In genomic region chr15:78903243-78903642, GRCm38 (mm10) we compare ENCODE assay signal across 9 mouse cellular contexts. TPM values are rescaled to one million over a fixed set of nuclear protein-coding genes. Genes with fewer than 3 reads are reported as not detected.
DNase-seq lines count a peak whose midpoint lies in the region; ATAC-seq and TF ChIP-seq lines count a peak whose summit lies in the region.
"Had no signal": no experiment of that assay in that cellular context is flagged by ENCODE, and none has a peak within 500 bp of the region (broad histone marks: within the 10 kb centered on the region; RNA-seq: fewer than 3 reads in every experiment).

No protein-coding gene starts in this region.

- no peak overlapping the region for H3K4me2 ChIP-seq in embryonic facial prominence, embryonic 14.5 days (ENCODE audit: low read depth, low read length)
- no peak overlapping the region for H3K4me2 ChIP-seq in heart, embryonic 14.5 days (ENCODE audit: low read length)
- H3K4me2 ChIP-seq in lung, postnatal 0 days (replicated peaks; ENCODE audit: low read depth, low read length), result no peak overlapping the region
- H3K4me2 ChIP-seq: limb, embryonic 12.5 days had no signal

- no peak overlapping the region for H3K27ac ChIP-seq in ES-Bruce4 (ENCODE audit: insufficient read depth, low read length)
- H3K27ac ChIP-seq in bone marrow, adult 2 months (ENCODE audit: control insufficient read depth, insufficient read depth, low read depth, low read length, poor library complexity), result no peak overlapping the region
- H3K27ac ChIP-seq in embryonic facial prominence, embryonic 14.5 days (replicated peaks; ENCODE audit: low read depth, low read length), result no peak overlapping the region
- H3K27ac ChIP-seq in heart, embryonic 14.5 days (replicated peaks in 1 of 2; ENCODE audit: control insufficient read depth in 1 of 2, insufficient read depth in 1 of 2, low read depth in 2 of 2, low read length in 2 of 2), result no peak overlapping the region
- no peak overlapping the region for H3K27ac ChIP-seq in lung, postnatal 0 days (ENCODE audit: low read length)
- H3K27ac ChIP-seq: limb, embryonic 12.5 days had no signal

- H3K4me1 ChIP-seq in ES-Bruce4 (ENCODE audit: control insufficient read depth, insufficient read depth, low read length), result no peaks in the 10 kb centered on the region
- peaks cover 9% of the 10 kb centered on the region for H3K4me1 ChIP-seq in bone marrow, adult 2 months (ENCODE audit: control insufficient read depth, insufficient read depth, low read length)
- H3K4me1 ChIP-seq in embryonic facial prominence, embryonic 14.5 days (ENCODE audit: control insufficient read depth, insufficient read depth, low read length), result peaks cover 18% of the 10 kb centered on the region
- peaks cover 13 to 27% of the 10 kb centered on the region in 2 experiments for H3K4me1 ChIP-seq in heart, embryonic 14.5 days (ENCODE audit: control insufficient read depth in 2 of 2, insufficient read depth in 2 of 2, low read length in 2 of 2)
- peaks cover 23% of the 10 kb centered on the region for H3K4me1 ChIP-seq in lung, postnatal 0 days (ENCODE audit: insufficient read depth, low read depth, low read length)

- no peaks in the 10 kb centered on the region for H3K9me3 ChIP-seq in ES-Bruce4 (replicated peaks; ENCODE audit: control insufficient read depth, insufficient read depth, low read length, poor library complexity, severe bottlenecking)
- H3K9me3 ChIP-seq in embryonic facial prominence, embryonic 14.5 days (ENCODE audit: control insufficient read depth, low read length), result no peaks in the 10 kb centered on the region
- no peaks in the 10 kb centered on the region for H3K9me3 ChIP-seq in heart, embryonic 14.5 days (ENCODE audit: control insufficient read depth, low read length)
- H3K9me3 ChIP-seq in lung, postnatal 0 days (ENCODE audit: low read length), result no peaks in the 10 kb centered on the region
- H3K9me3 ChIP-seq: limb, embryonic 12.5 days had no signal

- H3K27me3 ChIP-seq in ES-Bruce4 (ENCODE audit: control insufficient read depth, insufficient read depth, low read length, poor library complexity, severe bottlenecking), result no peaks in the 10 kb centered on the region
- H3K27me3 ChIP-seq in embryonic facial prominence, embryonic 14.5 days (replicated peaks; ENCODE audit: control insufficient read depth, insufficient read depth, low read length), result no peaks in the 10 kb centered on the region
- no peaks in the 10 kb centered on the region for H3K27me3 ChIP-seq in heart, embryonic 14.5 days (ENCODE audit: control insufficient read depth, insufficient read depth, low read length)
- H3K27me3 ChIP-seq in lung, postnatal 0 days (replicated peaks; ENCODE audit: insufficient read depth, low read length), result no peaks in the 10 kb centered on the region
- H3K27me3 ChIP-seq: limb, embryonic 12.5 days had no signal

- DNase-seq in embryonic facial prominence, embryonic 14.5 days (ENCODE audit: low spot score), result peak; percentile 82
- DNase-seq in kidney, postnatal 4 days, result peak; percentile 87 to 89
- peak; percentile 89 for DNase-seq in lung, postnatal 0 days (ENCODE audit: low spot score)
- peak; percentile 67 for DNase-seq in ovary, postnatal 36 days (ENCODE audit: low spot score)
- DNase-seq in thymus, postnatal 36 days, result peak; percentile 67 to 75

- no peak overlapping the region for H3K4me3 ChIP-seq in ES-Bruce4 (ENCODE audit: low read depth, low read length)
- no peak overlapping the region for H3K4me3 ChIP-seq in bone marrow, adult 2 months (replicated peaks; ENCODE audit: control insufficient read depth, low read depth, low read length)
- H3K4me3 ChIP-seq in embryonic facial prominence, embryonic 14.5 days (ENCODE audit: low read depth, low read length), result no peak overlapping the region
- H3K4me3 ChIP-seq in heart, embryonic 14.5 days (ENCODE audit: control insufficient read depth in 1 of 2, insufficient read depth in 1 of 2, low read depth in 1 of 2, low read length in 2 of 2), result no peak overlapping the region
- H3K4me3 ChIP-seq in lung, postnatal 0 days (ENCODE audit: low read depth, low read length), result no peak overlapping the region
- H3K4me3 ChIP-seq: limb, embryonic 12.5 days had no signal

- 3% methylated on average over 2 of the region's 2 CpGs for WGBS in bone marrow, adult 2 months
- WGBS in embryonic facial prominence, embryonic 14.5 days, result 2% methylated on average over 2 of the region's 2 CpGs
- 2% methylated on average over 2 of the region's 2 CpGs for WGBS in heart, embryonic 14.5 days
- WGBS in lung, postnatal 0 days, result 3% methylated on average over 2 of the region's 2 CpGs

- peak; percentile 16; the same call in 1 of the 2 replicates for ATAC-seq in embryonic facial prominence, embryonic 14.5 days (ENCODE audit: low read depth)
- ATAC-seq in heart, embryonic 14.5 days (ENCODE audit: insufficient number of reproducible peaks, insufficient read depth, low FRiP score, low read depth), result no peak
- ATAC-seq in lung, postnatal 0 days, result peak; percentile 23

- no peak for TF ChIP-seq POLR2A in ES-Bruce4 (IDR thresholded peaks at IDR 0.05; ENCODE audit: insufficient read depth, low read length)
- TF ChIP-seq POLR2A in bone marrow, adult 2 months (IDR thresholded peaks at IDR 0.05; ENCODE audit: borderline replicate concordance, control insufficient read depth, low read depth, low read length), result no peak

- H3K36me3 ChIP-seq in ES-Bruce4 (ENCODE audit: control insufficient read depth, insufficient read depth, low read length, poor library complexity, severe bottlenecking), result peaks cover 4% of the 10 kb centered on the region; the same call in 1 of the 2 replicates
- peaks cover 63% of the 10 kb centered on the region for H3K36me3 ChIP-seq in embryonic facial prominence, embryonic 14.5 days (ENCODE audit: control insufficient read depth, insufficient read depth, low read length)
- H3K36me3 ChIP-seq in heart, embryonic 14.5 days (ENCODE audit: control insufficient read depth, insufficient read depth, low read length), result peaks cover 64% of the 10 kb centered on the region
- H3K36me3 ChIP-seq in lung, postnatal 0 days (ENCODE audit: insufficient read depth, low read length), result peaks cover 24% of the 10 kb centered on the region; the same call in 1 of the 2 replicates

- TF ChIP-seq EP300 in ES-Bruce4 (IDR thresholded peaks at IDR 0.05; ENCODE audit: insufficient read depth, low read depth, low read length), result no peak
- no peak for TF ChIP-seq EP300 in lung, postnatal 0 days (IDR thresholded peaks at IDR 0.05)

- no peak overlapping the region for H3K9ac ChIP-seq in ES-Bruce4 (ENCODE audit: low read depth, poor library complexity, severe bottlenecking)
- 0 out of 2 replicates have a peak overlapping the region, but pooled peaks have one; percentile 26 for H3K9ac ChIP-seq in embryonic facial prominence, embryonic 14.5 days (ENCODE audit: low read depth, low read length)
- peak overlapping the region; percentile 56 for H3K9ac ChIP-seq in heart, embryonic 14.5 days (ENCODE audit: low read length)
- H3K9ac ChIP-seq in lung, postnatal 0 days (replicated peaks; ENCODE audit: low read depth), result no peak overlapping the region
- H3K9ac ChIP-seq: limb, embryonic 12.5 days had no signal

- peak; percentile 77 for TF ChIP-seq CTCF in ES-Bruce4 (IDR thresholded peaks at IDR 0.05; ENCODE audit: low read depth, low read length)
- peak; percentile 84 for TF ChIP-seq CTCF in bone marrow, adult 2 months (IDR thresholded peaks at IDR 0.05; ENCODE audit: control insufficient read depth, insufficient read depth, low read length)
- peak; percentile 95 for TF ChIP-seq CTCF in lung, postnatal 0 days (IDR thresholded peaks at IDR 0.05)

RNA-seq across cellular contexts. Expression of gene Sh3bp1, which starts 3.7 kb away (rescaled TPM):
- 26.8 and 41.7 TPM in 2 replicates for polyA plus RNA-seq in ES-Bruce4 (2011; ENCODE audit: insufficient read depth, insufficient read length, low read depth, missing spikeins)
- 18.9 and 63.2 TPM in 2 replicates for polyA plus RNA-seq in bone marrow, adult 2 months (2011; ENCODE audit: insufficient read depth, insufficient read length, low replicate concordance, missing spikeins)
- 40.8 and 44.1 TPM in 2 replicates for polyA plus RNA-seq in embryonic facial prominence, embryonic 14.5 days (2014; fragmentation: Nextera tagmentation; extraction: Ambion mirVana)
- 13.6 and 14.5 TPM in 2 replicates for polyA plus RNA-seq in heart, embryonic 14.5 days (2014; fragmentation: Nextera tagmentation; extraction: Ambion mirVana)
- 12.7 and 12.8 TPM in 2 replicates for polyA plus RNA-seq in lung, postnatal 0 days (2015; fragmentation: Nextera tagmentation; extraction: Ambion mirVana)

RNA-seq across cellular contexts. Expression of gene Gm49510, which starts 3.8 kb away (rescaled TPM):
- not detected in 2 replicates for polyA plus RNA-seq in ES-Bruce4 (2011; ENCODE audit: insufficient read depth, insufficient read length, low read depth, missing spikeins)
- polyA plus RNA-seq in bone marrow, adult 2 months (2011; ENCODE audit: insufficient read depth, insufficient read length, low replicate concordance, missing spikeins), result not detected in 2 replicates
- polyA plus RNA-seq in embryonic facial prominence, embryonic 14.5 days (2014; fragmentation: Nextera tagmentation; extraction: Ambion mirVana), result 0.58 and 0.98 TPM in 2 replicates
- polyA plus RNA-seq in heart, embryonic 14.5 days (2014; fragmentation: Nextera tagmentation; extraction: Ambion mirVana), result 0.16 TPM in 1 of 2 replicates, not detected in the other
- polyA plus RNA-seq in lung, postnatal 0 days (2015; fragmentation: Nextera tagmentation; extraction: Ambion mirVana), result 0.10 and 0.42 TPM in 2 replicates

RNA-seq across cellular contexts. Expression of gene Pdxp, which starts 10.5 kb away (rescaled TPM):
- 22.8 and 28.0 TPM in 2 replicates for polyA plus RNA-seq in ES-Bruce4 (2011; ENCODE audit: insufficient read depth, insufficient read length, low read depth, missing spikeins)
- polyA plus RNA-seq in bone marrow, adult 2 months (2011; ENCODE audit: insufficient read depth, insufficient read length, low replicate concordance, missing spikeins), result 5.7 and 8.0 TPM in 2 replicates
- polyA plus RNA-seq in embryonic facial prominence, embryonic 14.5 days (2014; fragmentation: Nextera tagmentation; extraction: Ambion mirVana), result 19.6 and 21.0 TPM in 2 replicates
- polyA plus RNA-seq in heart, embryonic 14.5 days (2014; fragmentation: Nextera tagmentation; extraction: Ambion mirVana), result 26.2 and 26.6 TPM in 2 replicates
- 1.8 and 1.9 TPM in 2 replicates for polyA plus RNA-seq in lung, postnatal 0 days (2015; fragmentation: Nextera tagmentation; extraction: Ambion mirVana)

RNA-seq across cellular contexts. Expression of gene Lgals1, which starts 23.3 kb away (rescaled TPM):
- 225 and 232 TPM in 2 replicates for polyA plus RNA-seq in ES-Bruce4 (2011; ENCODE audit: insufficient read depth, insufficient read length, low read depth, missing spikeins)
- polyA plus RNA-seq in bone marrow, adult 2 months (2011; ENCODE audit: insufficient read depth, insufficient read length, low replicate concordance, missing spikeins), result 75.3 and 222 TPM in 2 replicates
- 2,628 and 2,877 TPM in 2 replicates for polyA plus RNA-seq in embryonic facial prominence, embryonic 14.5 days (2014; fragmentation: Nextera tagmentation; extraction: Ambion mirVana)
- polyA plus RNA-seq in heart, embryonic 14.5 days (2014; fragmentation: Nextera tagmentation; extraction: Ambion mirVana), result 708 and 842 TPM in 2 replicates
- 655 and 726 TPM in 2 replicates for polyA plus RNA-seq in lung, postnatal 0 days (2015; fragmentation: Nextera tagmentation; extraction: Ambion mirVana)

RNA-seq across cellular contexts. Expression of gene Gga1, which starts 26.3 kb away (rescaled TPM):
- polyA plus RNA-seq in ES-Bruce4 (2011; ENCODE audit: insufficient read depth, insufficient read length, low read depth, missing spikeins), result 25.8 and 29.3 TPM in 2 replicates
- 25.8 and 55.3 TPM in 2 replicates for polyA plus RNA-seq in bone marrow, adult 2 months (2011; ENCODE audit: insufficient read depth, insufficient read length, low replicate concordance, missing spikeins)
- 42.5 and 46.9 TPM in 2 replicates for polyA plus RNA-seq in embryonic facial prominence, embryonic 14.5 days (2014; fragmentation: Nextera tagmentation; extraction: Ambion mirVana)
- polyA plus RNA-seq in heart, embryonic 14.5 days (2014; fragmentation: Nextera tagmentation; extraction: Ambion mirVana), result 30.7 and 33.2 TPM in 2 replicates
- polyA plus RNA-seq in lung, postnatal 0 days (2015; fragmentation: Nextera tagmentation; extraction: Ambion mirVana), result 49.7 and 51.5 TPM in 2 replicates

Comparison
In these comparisons a context has a peak if more than half of its experiments do, and no peak if none do; other contexts are left out.
1. H3K9ac ChIP-seq: peak in embryonic facial prominence, embryonic 14.5 days (single experiment) and heart, embryonic 14.5 days (single experiment); none in ES-Bruce4 (single experiment) and lung, postnatal 0 days (single experiment).
2. Peak in every context shown above with its lines, with median percentiles within 50 percentile points of each other: CTCF ChIP-seq and DNase-seq.